Mouse (Mus musculus) cortical plate, adult 2 months (tissue): ENCODE measurements around the gene Gpnmb. TPM values are rescaled to one million over a fixed set of nuclear protein-coding genes. Genes with fewer than 3 reads are reported as not detected.

Source experiments
- H3K27ac ChIP-seq: fragments of 200-500 bp; 2 replicates; pipeline ENCODE4 v1.5.1; 2012; ENCODE audit warnings: low read length, control low read depth, inconsistent platforms; ENCODE audit not compliant: insufficient read depth
- H3K4me1 ChIP-seq: fragments of 200-500 bp; 2 replicates; pipeline ENCODE4 v1.6.1; 2011; ENCODE audit warnings: low read length; ENCODE audit not compliant: control insufficient read depth, insufficient read depth
- H3K4me3 ChIP-seq: fragments of 200-500 bp; 2 replicates; pipeline ENCODE4 v1.5.1; 2011; ENCODE audit warnings: mild to moderate bottlenecking, low read length, control low read depth; ENCODE audit not compliant: insufficient read depth
- CTCF ChIP-seq: fragments of 200-500 bp; IDR thresholded peaks from 2 replicates; pipeline ENCODE4 v1.5.1; 2011; ENCODE audit warnings: mild to moderate bottlenecking, control low read depth, low read length; ENCODE audit not compliant: insufficient read depth; ENCODE audit errors: extremely low read depth
- POLR2A ChIP-seq: fragments of 200-500 bp; IDR thresholded peaks from 2 replicates; pipeline ENCODE4 v1.6.1; 2011; ENCODE audit warnings: mild to moderate bottlenecking, low read length, control low read depth; ENCODE audit not compliant: insufficient read depth; ENCODE audit errors: extremely low read depth
- polyA plus RNA-seq: library from polyadenylated mRNA; depleted of rRNA; stranded (reverse); fragments of >200 nt; gene quantifications from 2 replicates; pipeline ENCODE4 v1.2.3, GENCODE M21; 2012

Gene Gpnmb
- polyA plus RNA-seq, 1 experiment: 0.92 TPM

- Histone ChIP-seq H3K27ac (no peak overlapping the region), H3K4me3 (no peak overlapping the region), H3K4me1 (peaks cover 1% of the 10 kb centered on the region; the same call in 1 of the 2 replicates)
- TF ChIP-seq POLR2A: no peak
- no peak for TF ChIP-seq CTCF
These were observed 5.1 kb upstream of the Gpnmb start for GRCm38 (mm10) chr6:49031230-49031629.

- Histone ChIP-seq H3K4me1 (peaks cover 1% of the 10 kb centered on the region; the same call in 1 of the 2 replicates), H3K27ac (no peak overlapping the region), H3K4me3 (no peak overlapping the region)
- no peak for TF ChIP-seq CTCF
- TF ChIP-seq POLR2A: no peak
These were observed 3.6 kb upstream of the Gpnmb start for GRCm38 (mm10) chr6:49032783-49033182.

DNA sequence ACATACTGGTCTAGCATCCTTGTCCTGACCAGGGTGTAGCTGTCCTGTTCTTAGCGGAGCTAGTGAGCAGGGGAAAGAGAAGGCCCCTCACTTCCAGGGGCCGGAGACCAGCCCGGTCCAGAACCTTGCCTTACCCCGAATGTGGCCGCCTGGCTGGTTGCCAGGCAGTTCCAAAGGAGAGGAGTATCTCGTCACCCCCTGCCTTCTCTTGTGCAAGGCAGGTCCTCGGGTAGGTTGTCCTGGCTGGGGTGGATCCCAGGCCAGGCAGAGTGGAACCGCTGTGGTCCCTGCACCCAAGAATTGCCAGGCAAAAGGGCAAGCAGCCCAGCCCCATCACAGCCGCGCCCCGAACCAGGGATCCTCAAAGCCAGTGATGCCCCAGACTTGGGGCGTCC lies 919 bp downstream of the Gpnmb start:
- TF ChIP-seq CTCF (no peak), POLR2A (no peak)
- H3K4me1 ChIP-seq: peaks cover 1% of the 10 kb centered on the region; the same call in 1 of the 2 replicates
- no peak overlapping the region for H3K27ac ChIP-seq
- H3K4me3 ChIP-seq: no peak overlapping the region

DNA sequence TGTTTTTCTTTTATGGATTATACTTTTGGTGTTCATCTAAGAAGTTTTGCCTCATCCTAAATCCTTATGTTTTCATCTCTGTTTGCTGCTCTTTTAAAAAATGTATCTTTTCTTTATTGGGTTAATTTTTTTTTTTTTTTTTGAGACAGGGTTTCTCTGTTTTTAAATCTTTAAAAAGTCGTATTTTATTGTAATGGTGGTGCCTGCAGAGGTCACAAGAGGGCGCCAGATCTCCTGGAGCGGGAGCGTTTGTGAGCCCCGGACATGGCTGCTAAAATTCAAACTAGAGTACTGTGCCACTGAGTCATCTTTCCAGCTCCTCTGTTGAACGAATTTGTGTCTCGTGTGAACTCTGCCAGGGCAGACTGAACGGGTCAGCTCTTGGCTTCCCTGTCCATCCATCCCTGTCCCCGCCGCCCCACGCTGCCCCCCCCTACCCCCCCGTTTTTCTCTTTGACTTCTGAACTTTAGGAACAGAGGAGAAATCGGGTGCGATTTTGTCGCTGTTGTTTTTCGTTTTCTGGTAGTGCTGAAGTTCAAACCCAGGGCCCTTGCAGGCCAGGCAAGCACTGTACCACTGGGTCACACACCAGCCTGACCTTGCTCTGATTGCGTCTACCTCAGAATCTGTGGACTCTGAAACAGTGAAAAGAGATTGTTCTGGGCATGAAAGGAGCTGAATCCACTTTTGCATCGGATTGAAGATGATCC lies 3.3 kb downstream of the Gpnmb start:
- Histone ChIP-seq H3K4me1 (no peaks in the 10 kb centered on the region), H3K27ac (no peak overlapping the region), H3K4me3 (0 out of 2 replicates have a peak overlapping the region, but pooled peaks have one; percentile 14)
- TF ChIP-seq CTCF (peak; percentile 56), POLR2A (no peak)

GRCm38 (mm10) chr6:49046502-49046901 lies 10.2 kb downstream of the Gpnmb start:
- H3K27ac ChIP-seq: no peak overlapping the region
- TF ChIP-seq CTCF (no peak), POLR2A (no peak)
- H3K4me3 ChIP-seq: no peak overlapping the region
- H3K4me1 ChIP-seq: no peaks in the 10 kb centered on the region

DNA sequence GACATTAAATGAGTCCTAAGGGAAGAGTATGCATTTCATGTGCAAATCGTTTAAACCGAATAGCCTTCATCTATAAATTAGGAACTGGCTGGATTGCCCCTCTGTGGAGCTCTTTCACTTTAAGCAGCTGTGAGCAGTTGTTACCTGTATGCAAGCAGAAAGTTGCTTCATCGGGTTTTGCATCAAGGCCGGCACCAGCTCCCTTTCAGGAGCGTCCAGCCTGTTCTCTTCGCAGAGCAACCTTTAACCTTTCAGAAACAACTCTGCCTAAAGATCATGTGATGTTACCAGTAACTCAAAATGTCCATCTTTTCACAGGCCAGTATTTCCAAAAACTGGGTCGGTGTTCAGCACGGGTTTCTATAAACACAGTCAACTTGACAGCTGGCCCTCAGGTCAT lies 10.6 kb downstream of the Gpnmb start:
- Histone ChIP-seq H3K4me1 (no peaks in the 10 kb centered on the region), H3K4me3 (no peak overlapping the region), H3K27ac (no peak overlapping the region)
- TF ChIP-seq CTCF (no peak), POLR2A (no peak)

- Histone ChIP-seq H3K4me3 (no peak overlapping the region), H3K4me1 (no peaks in the 10 kb centered on the region), H3K27ac (no peak overlapping the region)
- TF ChIP-seq CTCF (no peak), POLR2A (no peak)
These were observed 11.5 kb downstream of the Gpnmb start for GRCm38 (mm10) chr6:49047848-49048247.

- no peaks in the 10 kb centered on the region for H3K4me1 ChIP-seq
- H3K27ac ChIP-seq: no peak overlapping the region
- H3K4me3 ChIP-seq: no peak overlapping the region
- no peak for TF ChIP-seq CTCF
- TF ChIP-seq POLR2A: no peak
These were observed 12.0 kb downstream of the Gpnmb start for GRCm38 (mm10) chr6:49048395-49048794.

DNA sequence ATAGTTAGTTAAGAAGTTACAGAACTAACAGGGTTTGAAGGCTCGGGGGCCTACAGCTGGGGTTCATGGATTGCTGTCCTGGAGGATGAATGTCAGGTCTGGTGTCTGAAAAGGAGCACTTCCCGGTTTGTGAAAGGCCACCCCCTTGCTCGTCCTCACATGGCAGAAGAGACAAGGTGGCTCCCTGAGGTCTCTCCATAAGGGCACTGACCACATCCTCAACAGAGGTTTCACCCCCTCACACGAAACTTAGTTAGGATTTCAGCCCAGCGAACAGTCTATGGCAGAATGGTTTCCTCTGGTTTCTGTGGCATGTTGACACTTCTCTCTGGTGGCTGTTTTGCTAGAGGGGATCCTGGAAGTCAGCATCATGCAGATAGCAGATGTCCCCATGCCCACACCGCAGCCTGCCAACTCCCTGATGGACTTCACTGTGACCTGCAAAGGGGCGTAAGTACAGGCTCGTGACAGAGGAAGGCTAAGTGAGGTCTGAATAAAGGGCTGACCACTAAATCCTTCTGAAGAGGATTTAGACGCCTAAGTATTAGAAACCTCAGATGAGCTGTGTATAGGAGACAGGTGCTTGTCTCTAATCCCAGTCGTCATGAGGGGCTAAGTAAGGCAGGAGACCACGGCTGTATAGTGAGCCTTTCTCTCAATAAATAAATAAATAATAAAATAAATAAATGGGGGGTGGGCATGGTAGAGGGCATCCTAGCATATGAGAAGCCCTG lies 14.5 kb downstream of the Gpnmb start:
- no peak overlapping the region for H3K4me3 ChIP-seq
- no peak for TF ChIP-seq CTCF
- TF ChIP-seq POLR2A: no peak
- H3K27ac ChIP-seq: no peak overlapping the region
- H3K4me1 ChIP-seq: no peaks in the 10 kb centered on the region

DNA sequence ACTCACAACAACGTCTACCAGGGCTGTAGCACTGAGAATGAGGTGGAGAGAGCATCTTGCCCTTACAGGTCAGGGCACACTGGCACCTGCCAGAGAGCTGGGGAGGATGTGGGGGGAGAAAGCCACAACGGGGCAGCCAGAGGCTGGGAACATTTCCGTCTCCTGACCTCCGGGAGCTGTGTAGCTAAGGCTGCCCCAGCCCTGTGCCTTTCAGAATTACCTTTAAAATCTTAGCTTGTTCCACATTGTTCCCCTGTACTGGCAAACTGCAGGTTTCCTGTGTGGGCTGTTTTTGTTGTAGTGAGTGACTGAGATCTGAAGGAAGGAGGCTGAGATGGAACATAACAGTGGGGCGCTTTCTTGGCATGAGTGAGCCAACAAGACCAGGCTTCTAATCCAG lies 15.8 kb downstream of the Gpnmb start:
- Histone ChIP-seq H3K4me1 (peaks cover 2% of the 10 kb centered on the region), H3K27ac (no peak overlapping the region), H3K4me3 (no peak overlapping the region)
- TF ChIP-seq POLR2A (no peak), CTCF (no peak)
